Mouse (Mus musculus) stomach, embryonic 15.5 days (tissue): ENCODE data around the gene Vegfd. TPM values are rescaled to one million over a fixed set of nuclear protein-coding genes. Genes with fewer than 3 reads are reported as not detected.

ENCODE experiments used
- ATAC-seq: fragments of 200-750 bp; cut with Nextera tagmentation; 2 replicates; pipeline ENCODE4 v1.8.0; 2017; ENCODE audit warnings: low read depth, moderate number of reproducible peaks, moderate TSS enrichment; ENCODE audit not compliant: insufficient read depth, low FRiP score
- H3K27ac ChIP-seq: fragments of 300-500 bp; sonication (generic); 2 replicates; pipeline ENCODE4 v1.5.1; 2015; ENCODE audit warnings: mild to moderate bottlenecking, inconsistent platforms
- H3K27me3 ChIP-seq: fragments of 300-500 bp; sonication (generic); replicated peaks from 2 replicates; pipeline ENCODE4 v1.6.1; 2015; ENCODE audit warnings: inconsistent platforms
- H3K36me3 ChIP-seq: fragments of 300-500 bp; sonication (generic); 2 replicates; pipeline ENCODE4 v1.6.1; 2015; ENCODE audit warnings: inconsistent platforms
- H3K4me1 ChIP-seq: fragments of 300-500 bp; sonication (generic); 2 replicates; pipeline ENCODE4 v1.6.1; 2015; ENCODE audit warnings: inconsistent platforms
- H3K4me2 ChIP-seq: fragments of 300-500 bp; sonication (generic); 2 replicates; pipeline ENCODE4 v1.6.1; 2015; ENCODE audit warnings: mild to moderate bottlenecking, inconsistent platforms
- H3K4me3 ChIP-seq: fragments of 300-500 bp; sonication (generic); replicated peaks from 2 replicates; pipeline ENCODE4 v1.5.1; 2015; ENCODE audit warnings: inconsistent platforms
- H3K9ac ChIP-seq: fragments of 300-500 bp; sonication (generic); 2 replicates; pipeline ENCODE4 v1.6.1; 2015; ENCODE audit warnings: inconsistent platforms
- H3K9me3 ChIP-seq: fragments of 300-500 bp; sonication (generic); 2 replicates; pipeline ENCODE4 v1.6.1; 2016; ENCODE audit warnings: inconsistent platforms
- WGBS: fragments of 180-500 bp; shearing (Covaris S2); methylation state at CpG from one replicate; pipeline ENCODE4 v1.1.7; 2015; 5-methylcytosine and 5-hydroxymethylcytosine counted together
- polyA plus RNA-seq: library from polyadenylated mRNA; unstranded; fragments of >200 nt; fragmentation: Nextera tagmentation; extraction: Ambion mirVana; gene quantifications from 2 replicates; pipeline ENCODE4 v1.2.1, GENCODE M21; 2015

Vegfd gene
- polyA plus RNA-seq, 1 experiment from 2014 or later: 6.3 TPM

- no peaks in the 10 kb centered on the region for H3K36me3 ChIP-seq
- no peak overlapping the region for H3K4me2 ChIP-seq
- WGBS: 77% methylated on average over 4 of the region's 4 CpGs
- H3K27me3 ChIP-seq: no peaks in the 10 kb centered on the region
- H3K9ac ChIP-seq: no peak overlapping the region
- H3K27ac ChIP-seq: no peak overlapping the region
- H3K4me3 ChIP-seq: no peak overlapping the region
- ATAC-seq: no peak
- no peaks in the 10 kb centered on the region for H3K4me1 ChIP-seq
- H3K9me3 ChIP-seq: no peaks in the 10 kb centered on the region
Observed at GRCm38 (mm10) chrX:164394091-164394490, 20.9 kb downstream of the Vegfd start.

GRCm38 (mm10) chrX:164398456-164398855, 25.3 kb downstream of the Vegfd start:
- H3K4me1 ChIP-seq: no peaks in the 10 kb centered on the region
- WGBS: 56% methylated on average over 3 of the region's 3 CpGs
- H3K9ac ChIP-seq: no peak overlapping the region
- H3K9me3 ChIP-seq: no peaks in the 10 kb centered on the region
- no peak overlapping the region for H3K4me3 ChIP-seq
- H3K27me3 ChIP-seq: no peaks in the 10 kb centered on the region
- no peak overlapping the region for H3K27ac ChIP-seq
- H3K4me2 ChIP-seq: no peak overlapping the region
- ATAC-seq: no peak; the same call in 1 of the 2 replicates
- H3K36me3 ChIP-seq: no peaks in the 10 kb centered on the region

- Histone ChIP-seq H3K9ac (no peak overlapping the region), H3K4me1 (no peaks in the 10 kb centered on the region), H3K4me3 (no peak overlapping the region), H3K27me3 (no peaks in the 10 kb centered on the region), H3K36me3 (no peaks in the 10 kb centered on the region), H3K4me2 (no peak overlapping the region), H3K9me3 (no peaks in the 10 kb centered on the region), H3K27ac (no peak overlapping the region)
- ATAC-seq: no peak
Observed at GRCm38 (mm10) chrX:164405080-164405649, 32.0 kb downstream of the Vegfd start.

GRCm38 (mm10) chrX:164406133-164407022, 33.2 kb downstream of the Vegfd start:
- H3K27ac ChIP-seq: no peak overlapping the region
- no peak overlapping the region for H3K4me3 ChIP-seq
- no peaks in the 10 kb centered on the region for H3K36me3 ChIP-seq
- H3K27me3 ChIP-seq: no peaks in the 10 kb centered on the region
- no peak overlapping the region for H3K9ac ChIP-seq
- H3K9me3 ChIP-seq: no peaks in the 10 kb centered on the region
- H3K4me2 ChIP-seq: no peak overlapping the region
- 67% methylated on average over 9 of the region's 9 CpGs for WGBS
- ATAC-seq: no peak
- H3K4me1 ChIP-seq: no peaks in the 10 kb centered on the region

GRCm38 (mm10) chrX:164408301-164408927, 35.2 kb downstream of the Vegfd start:
- WGBS: 62% methylated on average over 3 of the region's 3 CpGs

GRCm38 (mm10) chrX:164410562-164410961, 37.4 kb downstream of the Vegfd start:
- H3K36me3 ChIP-seq: no peaks in the 10 kb centered on the region
- no peak overlapping the region for H3K9ac ChIP-seq
- H3K4me3 ChIP-seq: no peak overlapping the region
- H3K27ac ChIP-seq: no peak overlapping the region
- no peak for ATAC-seq
- no peak overlapping the region for H3K4me2 ChIP-seq
- WGBS: 70% methylated on average over 1 of the region's 1 CpGs
- no peaks in the 10 kb centered on the region for H3K27me3 ChIP-seq
- no peaks in the 10 kb centered on the region for H3K9me3 ChIP-seq
- H3K4me1 ChIP-seq: no peaks in the 10 kb centered on the region

More at GRCm38 (mm10) chrX:164408301-164408927, 35.2 kb downstream of the Vegfd start:
- no peak overlapping the region for H3K9ac ChIP-seq
- no peaks in the 10 kb centered on the region for H3K4me1 ChIP-seq
- no peaks in the 10 kb centered on the region for H3K27me3 ChIP-seq
- H3K36me3 ChIP-seq: no peaks in the 10 kb centered on the region
- no peak for ATAC-seq
- no peaks in the 10 kb centered on the region for H3K9me3 ChIP-seq
- no peak overlapping the region for H3K4me3 ChIP-seq
- no peak overlapping the region for H3K27ac ChIP-seq
- no peak overlapping the region for H3K4me2 ChIP-seq

- Histone ChIP-seq H3K9ac (no peak overlapping the region), H3K4me1 (no peaks in the 10 kb centered on the region), H3K4me3 (no peak overlapping the region), H3K27me3 (no peaks in the 10 kb centered on the region), H3K36me3 (no peaks in the 10 kb centered on the region), H3K4me2 (no peak overlapping the region), H3K27ac (no peak overlapping the region), H3K9me3 (no peaks in the 10 kb centered on the region)
- WGBS: 83% methylated on average over 2 of the region's 2 CpGs
- ATAC-seq: no peak
Observed at GRCm38 (mm10) chrX:164416803-164417202, 43.6 kb downstream of the Vegfd start.

GRCm38 (mm10) chrX:164418008-164418407, 44.8 kb downstream of the Vegfd start:
- Histone ChIP-seq H3K27ac (no peak overlapping the region), H3K27me3 (no peaks in the 10 kb centered on the region), H3K4me2 (no peak overlapping the region), H3K9me3 (no peaks in the 10 kb centered on the region), H3K9ac (no peak overlapping the region), H3K4me3 (no peak overlapping the region), H3K4me1 (no peaks in the 10 kb centered on the region), H3K36me3 (no peaks in the 10 kb centered on the region)
- no peak for ATAC-seq

GRCm38 (mm10) chrX:164419471-164419939, 46.3 kb downstream of the Vegfd start, which contains the start of gene Piga:
TSS of gene Piga (plus strand) at chrX:164419787.
- Histone ChIP-seq H3K4me2 (peak within 1 kb of the TSS; percentile 49), H3K9me3 (no peaks in the 10 kb centered on the region), H3K4me3 (peak within 1 kb of the TSS; percentile 56), H3K27me3 (no peaks in the 10 kb centered on the region), H3K9ac (peak within 1 kb of the TSS; percentile 50), H3K36me3 (no peaks in the 10 kb centered on the region), H3K4me1 (no peaks in the 10 kb centered on the region), H3K27ac (peak within 1 kb of the TSS; percentile 76)
- 19% methylated on average over 38 of the region's 40 CpGs for WGBS
- ATAC-seq: peak; percentile 99

GRCm38 (mm10) chrX:164419955-164420354, 46.8 kb downstream of the Vegfd start:
- 27% methylated on average over 13 of the region's 13 CpGs for WGBS

GRCm38 (mm10) chrX:164420518-164420917, 47.3 kb downstream of the Vegfd start:
- H3K27ac ChIP-seq: no peak overlapping the region
- whole genome bisulfite sequencing: 47% methylated on average over 3 of the region's 3 CpGs
- no peaks in the 10 kb centered on the region for H3K9me3 ChIP-seq
- no peak for ATAC-seq
- peak overlapping the region; percentile 56 for H3K4me3 ChIP-seq
- no peak overlapping the region for H3K9ac ChIP-seq
- no peaks in the 10 kb centered on the region for H3K36me3 ChIP-seq
- H3K4me2 ChIP-seq: peak overlapping the region; percentile 49
- no peaks in the 10 kb centered on the region for H3K27me3 ChIP-seq
- no peaks in the 10 kb centered on the region for H3K4me1 ChIP-seq

More at GRCm38 (mm10) chrX:164419955-164420354, 46.8 kb downstream of the Vegfd start:
- H3K4me3 ChIP-seq: peak overlapping the region; percentile 56
- no peaks in the 10 kb centered on the region for H3K36me3 ChIP-seq
- H3K27me3 ChIP-seq: no peaks in the 10 kb centered on the region
- H3K4me1 ChIP-seq: no peaks in the 10 kb centered on the region
- H3K9me3 ChIP-seq: no peaks in the 10 kb centered on the region
- H3K27ac ChIP-seq: peak overlapping the region; percentile 76
- H3K4me2 ChIP-seq: peak overlapping the region; percentile 49
- peak; percentile 3; the same call in 1 of the 2 replicates for ATAC-seq
- peak overlapping the region; percentile 50 for H3K9ac ChIP-seq

- no peak overlapping the region for H3K27ac ChIP-seq
- H3K9me3 ChIP-seq: no peaks in the 10 kb centered on the region
- H3K27me3 ChIP-seq: no peaks in the 10 kb centered on the region
- H3K4me3 ChIP-seq: no peak overlapping the region
- 80% methylated on average over 1 of the region's 1 CpGs for WGBS
- H3K36me3 ChIP-seq: no peaks in the 10 kb centered on the region
- no peak for ATAC-seq
- H3K4me1 ChIP-seq: no peaks in the 10 kb centered on the region
- H3K9ac ChIP-seq: no peak overlapping the region
- H3K4me2 ChIP-seq: no peak overlapping the region
Observed at GRCm38 (mm10) chrX:164424821-164425220, 51.6 kb downstream of the Vegfd start.
